Mouse (Mus musculus) splenic B cell, adult 2 months (primary cell): ENCODE measurements around the gene Macrod1.
"Not testable (repeated sequence)": the region's sequence is repeated elsewhere in the genome, so short reads cannot be mapped to it uniquely, and the experiment has no call there.

ENCODE experiments used
- DNase-seq: peaks from one replicate; pipeline ENCODE4 v3.0.0-alpha.2; 2011; ENCODE audit warnings: low read depth, low spot score
- H3K27me3 ChIP-seq: 2 replicates; pipeline ENCODE4 v1.6.1; 2012; ENCODE audit warnings: mild to moderate bottlenecking, low read length, moderate library complexity, mixed read lengths; ENCODE audit not compliant: control insufficient read depth, poor library complexity, insufficient read depth, severe bottlenecking
- H3K36me3 ChIP-seq: 2 replicates; pipeline ENCODE4 v1.6.1; 2012; ENCODE audit warnings: mild to moderate bottlenecking, low read length, moderate library complexity, mixed read lengths; ENCODE audit not compliant: control insufficient read depth, poor library complexity, insufficient read depth, severe bottlenecking

The Macrod1 gene

DNA sequence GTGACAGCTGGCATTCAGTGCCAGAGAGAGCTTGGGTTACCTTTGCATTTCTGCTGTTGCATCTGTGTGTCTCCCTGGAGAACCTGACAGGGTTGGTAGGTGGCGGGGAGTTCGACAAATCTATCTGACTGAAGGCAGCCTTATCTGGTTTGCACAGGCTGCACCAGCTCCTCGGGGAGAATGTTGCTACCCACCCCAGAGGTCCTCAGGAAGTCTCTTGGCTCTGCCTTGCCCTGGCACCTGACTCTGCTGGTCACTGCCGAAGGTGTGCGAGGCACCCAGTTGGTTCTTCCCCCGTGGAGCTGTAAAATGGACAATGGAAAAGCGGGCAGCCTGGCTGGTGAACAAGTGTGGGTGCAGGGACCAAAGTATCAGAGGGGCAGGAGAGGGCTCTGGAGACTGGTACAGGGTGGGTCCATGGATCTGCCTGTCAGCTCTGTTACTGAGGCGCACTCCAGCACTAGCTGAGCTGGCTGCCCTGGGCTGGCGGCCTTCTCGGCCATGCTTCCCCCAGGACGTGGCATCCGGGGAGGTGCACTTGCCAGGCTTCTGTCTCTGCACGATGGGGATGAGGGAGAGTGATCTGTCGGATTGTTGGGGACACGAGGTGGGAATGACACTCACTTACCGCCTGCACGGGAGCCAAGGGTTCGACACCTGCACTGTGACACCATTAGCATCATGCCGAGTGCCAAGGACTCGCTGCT lies 10.9 kb downstream of the Macrod1 start:
- no peaks in the 10 kb centered on the region for H3K27me3 ChIP-seq
- H3K36me3 ChIP-seq = no peaks in the 10 kb centered on the region
- DNase-seq = no peak

DNA sequence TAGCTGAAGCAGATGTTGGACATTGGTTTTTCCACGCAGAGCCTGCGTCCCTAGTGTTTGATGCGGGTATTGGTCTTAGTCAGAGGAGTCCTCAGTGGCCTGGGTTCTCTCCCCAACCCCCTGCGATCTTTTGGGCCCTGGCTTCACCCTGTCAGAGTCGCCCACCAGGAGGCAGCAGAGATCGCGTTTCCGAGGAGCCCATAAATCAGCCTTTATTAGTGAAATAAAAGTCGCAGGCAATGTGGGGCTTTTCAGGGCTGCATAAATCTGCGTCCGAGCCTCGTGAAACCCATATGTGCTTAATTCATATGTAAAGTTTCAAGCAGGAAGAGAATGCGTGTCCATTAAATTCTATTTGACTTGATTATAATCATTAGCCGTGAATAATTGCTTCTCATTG lies 11.5 kb downstream of the Macrod1 start:
- H3K36me3 ChIP-seq = no peaks in the 10 kb centered on the region
- H3K27me3 ChIP-seq = no peaks in the 10 kb centered on the region
- peak; percentile 86 for DNase-seq

DNA sequence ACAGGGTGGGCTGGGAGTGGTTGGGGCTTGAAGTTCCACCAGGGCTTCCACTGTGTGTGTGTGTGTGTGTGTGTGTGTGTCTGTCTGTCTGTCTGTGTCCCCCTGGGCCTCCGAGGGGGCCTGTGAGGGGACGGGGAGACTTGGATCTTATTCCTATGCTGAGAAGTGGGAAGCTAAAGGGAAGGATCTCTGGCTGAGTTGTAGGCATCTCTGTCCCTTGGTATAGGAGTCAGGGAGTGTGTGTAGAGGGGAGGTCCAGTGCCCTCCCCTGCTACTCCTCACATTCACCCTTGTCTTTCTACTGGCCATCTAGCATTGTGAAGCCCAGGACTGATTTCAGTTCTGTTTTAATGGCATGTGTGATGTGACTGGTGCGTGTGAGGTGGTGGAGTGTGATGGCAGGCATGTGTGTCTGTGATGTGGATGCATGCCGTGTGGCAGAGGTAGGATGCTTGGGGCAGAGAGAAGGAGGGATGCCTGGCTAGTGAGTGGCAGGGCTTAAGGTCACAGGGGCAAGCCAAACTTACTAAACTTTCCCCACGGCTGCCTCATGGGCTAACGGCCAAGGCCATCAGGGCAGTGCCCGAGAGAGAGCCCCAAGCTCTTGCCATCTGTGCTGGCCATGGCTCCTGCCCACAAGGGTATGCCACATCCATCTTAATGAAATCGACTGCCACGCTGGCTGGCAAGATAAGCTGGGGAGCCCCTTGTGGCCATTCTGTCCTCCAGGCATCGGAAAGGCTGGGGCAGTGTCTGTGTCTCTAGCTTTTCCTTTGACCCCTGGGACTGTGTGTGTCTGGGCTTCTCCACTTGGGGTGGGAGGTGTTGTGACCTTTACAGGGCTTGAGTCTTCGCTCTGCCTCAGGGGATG lies 12.3 kb downstream of the Macrod1 start:
- Histone ChIP-seq H3K36me3 (no peaks in the 10 kb centered on the region), H3K27me3 (no peaks in the 10 kb centered on the region)
- DNase-seq = no peak

DNA sequence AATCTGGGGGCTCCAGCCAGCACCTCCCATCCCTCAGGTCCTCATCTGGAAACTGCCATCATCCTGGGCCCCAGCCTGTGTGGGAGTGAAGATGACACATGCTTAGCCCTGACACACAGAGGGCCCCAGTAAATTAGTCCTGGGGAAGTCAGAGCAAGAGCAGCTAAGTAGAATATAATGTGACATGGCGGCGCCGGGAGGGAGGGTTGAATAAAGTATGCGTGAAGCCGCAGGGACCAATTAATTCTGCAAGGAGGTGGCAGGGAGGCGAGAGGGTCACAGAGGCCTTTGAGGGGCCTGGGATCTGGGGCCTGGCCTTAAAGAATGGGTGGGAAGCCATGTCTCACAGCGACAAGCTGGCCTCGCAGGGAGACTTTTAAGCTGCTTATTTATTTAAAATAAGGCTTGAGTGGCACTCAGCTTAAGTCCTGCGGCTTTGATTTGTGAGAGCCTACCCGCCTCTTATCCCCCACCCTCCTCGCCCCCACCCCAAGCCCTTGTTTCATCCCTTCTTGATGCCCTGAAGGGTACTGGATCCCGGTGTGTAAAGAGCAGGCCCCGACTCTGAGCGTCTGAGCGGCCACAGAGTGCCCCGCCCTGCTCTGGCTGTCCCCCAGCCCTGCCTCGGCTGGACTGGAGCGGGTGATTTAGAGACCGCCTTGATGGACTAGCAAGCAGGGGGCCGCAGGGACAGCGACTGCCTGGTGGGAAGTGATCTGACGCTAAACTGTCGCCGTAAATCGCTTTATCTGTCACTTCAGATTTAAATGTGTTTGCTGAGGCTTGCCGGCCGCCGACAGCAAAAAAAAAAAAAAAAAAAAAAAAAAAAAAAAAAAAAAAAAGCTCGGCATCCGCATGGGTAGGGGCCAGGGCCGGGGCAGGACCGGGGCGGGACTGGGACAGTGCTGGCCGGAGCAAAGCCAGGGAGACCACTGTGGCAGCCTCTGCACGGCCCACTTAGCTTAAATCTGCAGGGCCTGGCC lies 13.5 kb downstream of the Macrod1 start:
- no peaks in the 10 kb centered on the region for H3K27me3 ChIP-seq
- H3K36me3 ChIP-seq = no peaks in the 10 kb centered on the region
- no peak for DNase-seq

DNA sequence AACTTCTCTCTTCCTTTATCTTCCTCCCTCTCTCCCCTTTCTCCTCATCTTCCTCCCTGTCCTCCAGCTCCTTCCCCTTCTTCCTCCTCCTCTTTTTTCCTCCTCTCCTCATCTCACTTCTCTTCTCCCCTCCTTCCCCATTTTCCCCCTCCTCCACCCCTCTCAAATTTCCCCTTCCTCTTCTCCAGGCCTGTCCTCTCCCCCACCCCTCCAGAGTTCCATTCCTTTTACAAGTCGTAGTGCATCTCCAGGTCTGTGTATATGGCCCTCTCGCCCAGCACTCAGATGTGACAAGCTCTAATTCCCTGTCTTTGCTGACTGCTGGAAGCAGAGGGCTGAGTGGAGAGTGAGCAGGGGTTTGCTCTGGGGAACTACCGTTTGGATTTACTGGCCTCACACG lies 14.2 kb downstream of the Macrod1 start:
- no peak for DNase-seq
- no peaks in the 10 kb centered on the region for H3K27me3 ChIP-seq
- H3K36me3 ChIP-seq = no peaks in the 10 kb centered on the region

DNA sequence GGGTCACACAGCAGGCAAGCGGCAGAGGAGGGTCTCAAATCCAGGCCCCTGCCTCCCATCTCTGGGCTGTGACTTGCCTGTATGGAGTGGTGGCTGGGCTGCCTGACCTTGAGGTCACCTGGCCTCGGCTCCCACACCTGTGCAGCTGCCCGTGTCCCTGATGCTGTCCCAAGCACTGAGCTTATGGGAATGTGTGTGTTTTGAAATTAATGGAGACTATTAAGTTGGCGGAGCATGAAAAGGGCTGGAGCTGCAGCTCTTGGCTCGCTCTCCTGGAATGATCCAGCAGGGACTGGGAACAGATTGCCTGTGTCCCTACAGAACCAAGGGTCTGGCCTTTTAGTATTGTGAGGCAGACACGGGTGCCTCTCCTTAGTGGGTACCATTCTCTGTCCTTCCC lies 15.6 kb downstream of the Macrod1 start:
- no peak for DNase-seq
- Histone ChIP-seq H3K27me3 (no peaks in the 10 kb centered on the region), H3K36me3 (no peaks in the 10 kb centered on the region)

DNA sequence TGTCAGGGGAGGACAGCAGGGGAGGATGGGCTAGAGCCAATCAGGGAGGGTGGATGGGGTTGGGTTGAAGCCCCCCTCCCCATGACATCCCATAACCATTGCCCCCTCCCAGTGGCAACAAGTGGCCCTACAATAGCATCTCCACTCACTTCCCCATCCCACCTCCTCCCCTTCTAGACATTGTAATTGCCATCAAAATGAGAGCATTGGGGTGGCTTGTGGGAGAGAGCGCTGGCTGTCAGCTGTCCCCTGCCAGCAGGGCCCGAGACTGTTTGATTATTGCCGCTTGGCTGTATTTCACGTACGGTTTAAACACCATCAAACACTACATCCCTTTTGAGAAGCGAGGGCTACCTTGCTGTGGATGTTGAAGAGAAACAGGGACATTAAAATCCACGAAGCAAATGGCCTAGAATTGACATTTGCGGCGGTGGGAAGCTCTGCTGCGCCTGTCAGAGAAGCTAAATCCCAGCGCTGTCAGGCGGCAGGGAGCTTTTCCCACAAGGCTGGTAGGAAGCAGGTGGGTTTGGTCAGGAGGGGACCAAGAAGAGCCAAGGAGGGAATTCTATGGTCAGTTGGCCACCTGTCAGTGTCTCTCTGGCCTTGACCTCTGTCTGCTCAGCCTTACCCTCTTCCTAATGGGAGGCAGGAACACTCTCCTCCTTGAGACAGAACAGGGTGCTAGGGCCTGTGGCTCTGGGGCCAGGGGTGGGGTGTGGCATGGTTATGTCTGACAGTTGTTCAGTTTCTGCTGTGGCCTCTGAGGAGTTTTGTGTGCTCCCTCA lies 17.6 kb downstream of the Macrod1 start:
- no peak for DNase-seq
- Histone ChIP-seq H3K36me3 (no peaks in the 10 kb centered on the region), H3K27me3 (no peaks in the 10 kb centered on the region)

DNA sequence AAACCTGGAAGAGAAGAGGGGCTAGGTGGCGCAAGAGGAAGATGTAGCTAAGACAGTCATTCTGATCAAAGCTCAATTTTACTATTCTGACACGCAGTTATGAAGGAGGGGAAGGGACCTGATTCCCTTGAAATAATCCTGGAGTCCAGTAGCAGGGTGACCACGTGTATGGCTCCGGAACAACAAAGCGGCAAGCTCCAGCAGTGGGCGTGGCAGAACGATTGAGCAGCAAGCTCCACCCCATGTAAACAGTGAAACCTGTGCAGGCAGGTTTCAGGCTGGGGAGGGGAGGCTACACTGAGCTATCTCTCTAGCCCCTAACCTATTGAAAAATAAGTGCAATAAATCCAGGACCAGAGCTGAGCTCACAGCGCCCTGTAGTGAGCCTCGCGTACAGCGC lies 18.7 kb downstream of the Macrod1 start:
- H3K27me3 ChIP-seq, DNase-seq, H3K36me3 ChIP-seq: not testable (repeated sequence)

DNA sequence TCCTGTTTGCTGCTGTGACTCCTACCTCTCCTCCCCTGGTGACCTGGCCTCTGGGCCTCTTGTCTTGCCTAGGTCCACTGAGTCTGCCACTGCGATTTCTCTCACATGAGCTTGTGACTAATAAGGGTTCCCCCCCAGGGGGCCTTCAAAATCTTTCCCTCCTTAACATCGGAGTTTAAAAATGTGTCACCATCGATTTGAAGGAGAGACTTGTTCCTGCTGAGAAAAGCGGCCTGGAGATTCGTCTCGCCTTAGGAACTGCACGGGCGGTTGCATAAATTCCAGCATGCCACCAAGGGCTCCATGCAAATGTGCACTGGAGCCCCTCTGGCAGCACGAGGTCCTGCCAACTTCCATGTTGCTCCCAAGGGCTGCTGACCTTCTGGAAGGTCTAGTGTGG lies 21.1 kb downstream of the Macrod1 start:
- Histone ChIP-seq H3K27me3 (no peaks in the 10 kb centered on the region), H3K36me3 (no peaks in the 10 kb centered on the region)
- no peak for DNase-seq

DNA sequence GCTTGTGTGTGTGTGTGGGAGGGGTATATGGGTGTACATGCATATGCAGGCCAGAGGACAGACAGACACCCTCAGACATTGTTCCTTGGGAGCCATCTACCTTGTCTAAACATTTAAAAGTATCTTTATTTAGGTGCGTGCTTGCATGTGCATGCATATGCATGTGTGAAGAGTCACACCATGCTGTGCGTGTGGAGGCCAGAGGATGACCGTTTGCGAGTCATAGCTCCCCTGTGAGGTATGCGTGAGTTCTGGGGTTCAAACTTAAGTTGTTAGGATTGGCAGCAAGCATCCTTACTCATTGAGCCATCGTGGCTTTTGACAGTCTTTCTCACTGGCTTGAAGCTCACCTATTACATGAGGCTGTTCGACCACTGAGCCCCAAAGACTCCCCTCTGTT lies 21.7 kb downstream of the Macrod1 start:
- Histone ChIP-seq H3K36me3 (no peaks in the 10 kb centered on the region), H3K27me3 (no peaks in the 10 kb centered on the region)
- DNase-seq = no peak

DNA sequence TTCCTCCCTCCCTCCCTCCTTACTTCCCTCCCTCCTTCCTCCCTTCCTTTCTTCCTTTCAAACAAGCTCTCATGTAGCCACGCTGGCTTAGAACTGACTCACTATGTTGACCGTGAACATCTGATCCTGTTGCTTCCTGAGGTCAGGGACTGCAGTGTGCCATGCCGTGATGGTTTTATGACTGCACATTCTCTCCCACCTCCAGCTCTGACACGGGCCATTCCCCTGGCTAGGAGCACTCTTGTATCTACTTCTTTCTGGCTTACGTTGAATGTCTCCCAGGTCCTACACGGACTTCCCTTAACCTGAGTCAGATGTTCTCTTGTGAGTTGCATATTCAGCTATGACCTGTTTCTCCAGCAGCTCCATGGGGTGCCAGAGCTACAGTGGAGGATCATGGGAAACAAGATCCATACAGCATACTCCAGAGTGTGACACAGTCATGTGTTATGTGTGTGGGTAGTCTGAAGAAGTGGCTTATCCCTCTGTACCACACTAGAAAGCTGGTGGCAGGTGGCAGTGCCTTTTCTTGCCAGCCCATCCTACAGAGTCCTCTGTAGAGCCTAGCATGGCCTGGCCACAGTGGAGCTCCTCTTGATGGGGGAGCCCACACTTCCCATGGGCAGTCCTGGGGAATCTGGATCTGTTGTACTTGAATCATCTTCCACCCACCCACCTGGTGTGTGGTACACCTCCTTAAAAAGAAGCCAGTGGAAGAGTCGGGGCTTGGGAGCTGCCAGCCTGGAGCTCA lies 25.1 kb downstream of the Macrod1 start:
- no peak for DNase-seq
- Histone ChIP-seq H3K36me3 (no peaks in the 10 kb centered on the region), H3K27me3 (no peaks in the 10 kb centered on the region)

DNA sequence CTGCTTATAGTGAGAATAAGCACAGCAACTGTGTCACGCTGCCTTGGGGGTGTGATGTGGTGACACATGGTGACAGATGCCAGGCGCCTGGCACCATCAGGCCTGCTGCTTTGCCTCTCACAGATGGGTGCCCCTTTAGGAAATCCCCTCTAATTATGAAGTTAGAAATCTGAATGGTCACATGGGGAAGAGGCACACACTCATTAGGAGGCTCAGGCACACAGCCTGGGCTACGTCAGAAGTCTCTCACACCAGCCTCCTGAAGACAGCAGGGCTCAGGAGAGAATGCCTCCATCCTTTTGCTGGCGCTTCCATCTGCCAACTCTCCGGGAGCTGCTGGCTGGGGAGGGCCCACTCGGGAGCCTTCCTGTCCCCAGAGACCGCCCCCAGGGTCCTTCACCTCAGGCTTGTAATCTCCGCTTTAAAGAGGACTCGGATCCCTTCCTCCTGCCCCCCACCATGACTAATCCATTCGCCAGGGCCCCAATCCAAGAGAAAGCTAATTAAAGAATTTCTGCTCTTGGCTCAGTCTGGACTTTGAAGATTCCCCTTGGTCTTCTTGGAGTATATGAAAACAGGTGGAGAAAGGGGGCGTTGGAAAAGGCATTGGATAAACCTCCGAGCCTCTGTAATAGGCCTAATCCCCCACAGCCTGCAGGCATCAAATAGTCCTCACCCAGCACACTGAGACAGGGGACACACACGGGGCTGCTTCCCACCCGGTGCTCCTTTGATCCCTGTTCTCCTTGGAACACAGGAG lies 26.6 kb downstream of the Macrod1 start:
- peak; percentile 45 for DNase-seq
- Histone ChIP-seq H3K27me3 (no peaks in the 10 kb centered on the region), H3K36me3 (no peaks in the 10 kb centered on the region)

DNA sequence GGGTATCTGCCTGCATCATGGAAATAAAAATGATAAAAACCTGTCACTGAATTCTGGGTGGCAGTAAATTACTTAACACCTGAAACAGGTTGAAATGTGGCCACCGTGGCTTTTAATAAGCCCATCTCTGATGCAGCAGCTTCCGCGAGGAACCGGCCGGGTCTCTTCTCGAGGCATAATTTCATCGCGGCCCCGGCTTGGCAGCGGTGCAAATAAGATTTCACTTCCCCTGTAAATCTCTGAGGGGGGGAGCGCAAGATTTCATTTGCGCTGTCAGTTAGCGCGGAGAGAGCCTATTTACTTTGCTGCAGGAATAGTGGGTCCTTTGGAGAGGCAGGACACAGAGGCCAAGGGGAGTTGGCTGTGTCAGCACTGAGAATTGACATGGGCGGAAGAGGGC lies 28.1 kb downstream of the Macrod1 start:
- no peaks in the 10 kb centered on the region for H3K36me3 ChIP-seq
- peak; percentile 12 for DNase-seq
- H3K27me3 ChIP-seq = no peaks in the 10 kb centered on the region
